Mouse (Mus musculus) neural tube, embryonic 12.5 days (tissue): Measurements from ENCODE around the gene Cxcr4. TPM values are rescaled to one million over a fixed set of nuclear protein-coding genes. Genes with fewer than 3 reads are reported as not detected.

ENCODE experiments used
- ATAC-seq: fragments of 200-750 bp; cut with Nextera tagmentation; 2 replicates; pipeline ENCODE4 v1.8.0; 2017; ENCODE audit warnings: low read depth, mild to moderate bottlenecking, moderate TSS enrichment, moderate library complexity; ENCODE audit not compliant: low FRiP score
- H3K27ac ChIP-seq: fragments of 300-500 bp; sonication (generic); 2 replicates; pipeline ENCODE4 v1.5.1; 2016
- H3K27me3 ChIP-seq: fragments of 300-500 bp; sonication (generic); replicated peaks from 2 replicates; pipeline ENCODE4 v1.6.1; 2016; ENCODE audit warnings: mild to moderate bottlenecking
- H3K36me3 ChIP-seq: fragments of 300-500 bp; sonication (generic); 2 replicates; pipeline ENCODE4 v1.6.1; 2016; ENCODE audit warnings: mild to moderate bottlenecking
- H3K4me1 ChIP-seq: fragments of 300-500 bp; sonication (generic); 2 replicates; pipeline ENCODE4 v1.6.1; 2016
- H3K4me2 ChIP-seq: fragments of 300-500 bp; sonication (generic); replicated peaks from 2 replicates; pipeline ENCODE4 v1.6.1; 2016; ENCODE audit warnings: mild to moderate bottlenecking
- H3K4me3 ChIP-seq: fragments of 300-500 bp; sonication (generic); 2 replicates; pipeline ENCODE4 v1.5.1; 2016
- H3K9ac ChIP-seq: fragments of 300-500 bp; sonication (generic); 2 replicates; pipeline ENCODE4 v1.6.1; 2016; ENCODE audit warnings: mild to moderate bottlenecking
- H3K9me3 ChIP-seq: fragments of 300-500 bp; sonication (generic); 2 replicates; pipeline ENCODE4 v1.6.1; 2016; ENCODE audit warnings: mild to moderate bottlenecking
- WGBS: fragments of 180-500 bp; shearing (Covaris S2); methylation state at CpG from one replicate; pipeline ENCODE4 v1.1.7; 2016; 5-methylcytosine and 5-hydroxymethylcytosine counted together
- polyA plus RNA-seq: library from polyadenylated mRNA; unstranded; fragments of >200 nt; fragmentation: Nextera tagmentation; extraction: Ambion mirVana; gene quantifications from 2 replicates; pipeline ENCODE4 v1.2.1, GENCODE M21; 2016

The Cxcr4 gene
- polyA plus RNA-seq, 1 experiment from 2014 or later, result 11.7 TPM

GRCm38 (mm10) chr1:128557953-128558352 lies 34.1 kb downstream of the Cxcr4 start:
- Histone ChIP-seq H3K36me3 (no peaks in the 10 kb centered on the region), H3K9me3 (no peaks in the 10 kb centered on the region)

GRCm38 (mm10) chr1:128552545-128552944 lies 39.5 kb downstream of the Cxcr4 start:
- no peaks in the 10 kb centered on the region for H3K27me3 ChIP-seq
- no peak overlapping the region for H3K9ac ChIP-seq
- H3K9me3 ChIP-seq, result no peaks in the 10 kb centered on the region
- H3K27ac ChIP-seq, result peak overlapping the region; percentile 7; the same call in 1 of the 2 replicates
- H3K4me1 ChIP-seq, result peaks cover 6% of the 10 kb centered on the region
- no peak overlapping the region for H3K4me2 ChIP-seq
- ATAC-seq, result no peak
- no peak overlapping the region for H3K4me3 ChIP-seq
- H3K36me3 ChIP-seq, result no peaks in the 10 kb centered on the region

More at GRCm38 (mm10) chr1:128557953-128558352, 34.1 kb downstream of the Cxcr4 start:
- H3K27me3 ChIP-seq, result no peaks in the 10 kb centered on the region
- H3K4me2 ChIP-seq, result no peak overlapping the region
- WGBS, result 88% methylated on average over 4 of the region's 4 CpGs
- no peaks in the 10 kb centered on the region for H3K4me1 ChIP-seq
- H3K27ac ChIP-seq, result no peak overlapping the region
- H3K4me3 ChIP-seq, result no peak overlapping the region
- no peak for ATAC-seq
- no peak overlapping the region for H3K9ac ChIP-seq

GRCm38 (mm10) chr1:128551743-128552397 lies 40.2 kb downstream of the Cxcr4 start:
- Histone ChIP-seq H3K4me2 (no peak overlapping the region), H3K4me1 (peaks cover 6% of the 10 kb centered on the region), H3K27me3 (no peaks in the 10 kb centered on the region), H3K9ac (no peak overlapping the region), H3K9me3 (no peaks in the 10 kb centered on the region), H3K4me3 (no peak overlapping the region), H3K27ac (peak overlapping the region; percentile 7; the same call in 1 of the 2 replicates), H3K36me3 (no peaks in the 10 kb centered on the region)
- peak; percentile 77 for ATAC-seq
- 23% methylated on average over 8 of the region's 8 CpGs for WGBS

- Histone ChIP-seq H3K27ac (no peak overlapping the region), H3K27me3 (no peaks in the 10 kb centered on the region), H3K4me3 (no peak overlapping the region), H3K9me3 (no peaks in the 10 kb centered on the region), H3K4me2 (no peak overlapping the region), H3K9ac (no peak overlapping the region), H3K4me1 (peaks cover 9% of the 10 kb centered on the region), H3K36me3 (no peaks in the 10 kb centered on the region)
- ATAC-seq, result no peak
- WGBS, result 73% methylated on average over 5 of the region's 5 CpGs
Measured at GRCm38 (mm10) chr1:128549442-128549841, 42.7 kb downstream of the Cxcr4 start.

GRCm38 (mm10) chr1:128549007-128549406 lies 43.1 kb downstream of the Cxcr4 start:
- Histone ChIP-seq H3K36me3 (no peaks in the 10 kb centered on the region), H3K4me2 (no peak overlapping the region), H3K9ac (no peak overlapping the region), H3K4me1 (peaks cover 9% of the 10 kb centered on the region), H3K27me3 (no peaks in the 10 kb centered on the region), H3K27ac (no peak overlapping the region), H3K4me3 (no peak overlapping the region), H3K9me3 (no peaks in the 10 kb centered on the region)
- 81% methylated on average over 3 of the region's 3 CpGs for WGBS
- ATAC-seq, result no peak

- peaks cover 9% of the 10 kb centered on the region for H3K4me1 ChIP-seq
- no peak for ATAC-seq
- 88% methylated on average over 5 of the region's 5 CpGs for WGBS
- H3K36me3 ChIP-seq, result no peaks in the 10 kb centered on the region
- no peak overlapping the region for H3K9ac ChIP-seq
- H3K27me3 ChIP-seq, result no peaks in the 10 kb centered on the region
- H3K27ac ChIP-seq, result no peak overlapping the region
- H3K4me3 ChIP-seq, result no peak overlapping the region
- H3K9me3 ChIP-seq, result no peaks in the 10 kb centered on the region
- H3K4me2 ChIP-seq, result no peak overlapping the region
Measured at GRCm38 (mm10) chr1:128548220-128548998, 43.7 kb downstream of the Cxcr4 start.

GRCm38 (mm10) chr1:128545672-128546071 lies 46.4 kb downstream of the Cxcr4 start:
- Histone ChIP-seq H3K27ac (no peak overlapping the region), H3K36me3 (no peaks in the 10 kb centered on the region), H3K4me3 (no peak overlapping the region), H3K27me3 (no peaks in the 10 kb centered on the region), H3K9me3 (no peaks in the 10 kb centered on the region), H3K4me2 (no peak overlapping the region), H3K4me1 (peaks cover 3% of the 10 kb centered on the region; the same call in 1 of the 2 replicates), H3K9ac (no peak overlapping the region)
- ATAC-seq, result no peak
- 74% methylated on average over 6 of the region's 6 CpGs for WGBS

GRCm38 (mm10) chr1:128543137-128543536 lies 49.0 kb downstream of the Cxcr4 start:
- Histone ChIP-seq H3K4me2 (no peak overlapping the region), H3K9ac (no peak overlapping the region), H3K36me3 (no peaks in the 10 kb centered on the region), H3K27me3 (no peaks in the 10 kb centered on the region), H3K9me3 (no peaks in the 10 kb centered on the region), H3K4me3 (no peak overlapping the region), H3K4me1 (peaks cover 3% of the 10 kb centered on the region; the same call in 1 of the 2 replicates), H3K27ac (no peak overlapping the region)
- ATAC-seq, result no peak
- 93% methylated on average over 2 of the region's 2 CpGs for WGBS

GRCm38 (mm10) chr1:128542555-128542954 lies 49.5 kb downstream of the Cxcr4 start:
- Histone ChIP-seq H3K4me1 (peaks cover 3% of the 10 kb centered on the region; the same call in 1 of the 2 replicates), H3K4me3 (no peak overlapping the region), H3K27ac (no peak overlapping the region), H3K36me3 (no peaks in the 10 kb centered on the region), H3K9me3 (no peaks in the 10 kb centered on the region), H3K27me3 (no peaks in the 10 kb centered on the region), H3K9ac (no peak overlapping the region), H3K4me2 (no peak overlapping the region)
- WGBS, result 72% methylated on average over 3 of the region's 3 CpGs
- ATAC-seq, result no peak

GRCm38 (mm10) chr1:128540213-128540612 lies 51.9 kb downstream of the Cxcr4 start:
- Histone ChIP-seq H3K4me2 (no peak overlapping the region), H3K9me3 (no peaks in the 10 kb centered on the region), H3K27me3 (no peaks in the 10 kb centered on the region), H3K27ac (no peak overlapping the region), H3K36me3 (no peaks in the 10 kb centered on the region), H3K4me1 (no peaks in the 10 kb centered on the region), H3K9ac (no peak overlapping the region), H3K4me3 (no peak overlapping the region)
- no peak for ATAC-seq
- 80% methylated on average over 2 of the region's 2 CpGs for WGBS

GRCm38 (mm10) chr1:128539555-128539954 lies 52.5 kb downstream of the Cxcr4 start:
- Histone ChIP-seq H3K36me3 (no peaks in the 10 kb centered on the region), H3K27me3 (no peaks in the 10 kb centered on the region), H3K27ac (no peak overlapping the region), H3K4me2 (no peak overlapping the region), H3K9ac (no peak overlapping the region), H3K9me3 (no peaks in the 10 kb centered on the region), H3K4me3 (no peak overlapping the region), H3K4me1 (no peaks in the 10 kb centered on the region)
- ATAC-seq, result peak; percentile 8; the same call in 1 of the 2 replicates
- WGBS, result 67% methylated on average over 10 of the region's 10 CpGs
